Mouse (Mus musculus) heart, postnatal 0 days (tissue): ENCODE measurements at regions not wholly inside any gene's neighbourhood (a gene's known extent, or its start where the extent isn't known, plus 50 kb on each side); places are given as distances from the start of the nearest gene placed in this dataset.
A peak's percentile ranks its signal among the peaks of the same experiment; 100 is the strongest.

Experiments used
- ATAC-seq: fragments of 200-750 bp; cut with Nextera tagmentation; 2 replicates; pipeline ENCODE4 v1.8.0; 2017; ENCODE audit warnings: low read depth, moderate number of reproducible peaks, moderate library complexity; ENCODE audit not compliant: insufficient read depth
- DNase-seq: peaks from one replicate; pipeline ENCODE4 v3.0.0-alpha.2; 2016; ENCODE audit warnings: low spot score
- H3K27ac ChIP-seq: fragments of 300-500 bp; sonication (generic); 2 replicates; pipeline ENCODE4 v1.5.1; 2014; ENCODE audit warnings: low read depth, mild to moderate bottlenecking
- H3K27me3 ChIP-seq: fragments of 300-500 bp; sonication (generic); 2 replicates; pipeline ENCODE4 v1.6.1; 2014; ENCODE audit warnings: low read length, mixed read lengths; ENCODE audit not compliant: control insufficient read depth, insufficient read depth
- H3K36me3 ChIP-seq: fragments of 300-500 bp; sonication (generic); replicated peaks from 2 replicates; pipeline ENCODE4 v1.6.1; 2014; ENCODE audit warnings: low read length, mixed read lengths; ENCODE audit not compliant: control insufficient read depth, insufficient read depth
- H3K4me1 ChIP-seq: fragments of 300-500 bp; sonication (generic); 2 replicates; pipeline ENCODE4 v1.6.1; 2014; ENCODE audit warnings: antibody characterized with exemption; ENCODE audit not compliant: control insufficient read depth, insufficient read depth
- H3K4me2 ChIP-seq: fragments of 300-500 bp; sonication (generic); 2 replicates; pipeline ENCODE4 v1.6.1; 2014; ENCODE audit warnings: low read depth, mild to moderate bottlenecking, low read length, moderate library complexity
- H3K4me3 ChIP-seq: fragments of 300-500 bp; sonication (generic); 2 replicates; pipeline ENCODE4 v1.5.1; 2014; ENCODE audit warnings: low read depth, low read length
- H3K9ac ChIP-seq: fragments of 300-500 bp; sonication (generic); replicated peaks from 2 replicates; pipeline ENCODE4 v1.6.1; 2014; ENCODE audit warnings: low read depth, low read length, mixed read lengths
- H3K9me3 ChIP-seq: fragments of 300-500 bp; sonication (generic); replicated peaks from 2 replicates; pipeline ENCODE4 v1.6.1; 2016; ENCODE audit warnings: low read length; ENCODE audit not compliant: control insufficient read depth
- CTCF ChIP-seq: IDR thresholded peaks from 2 replicates; pipeline ENCODE4 v1.5.1; 2016; ENCODE audit warnings: antibody characterized with exemption, control low read depth, low read depth
- EP300 ChIP-seq: IDR thresholded peaks from 2 replicates; pipeline ENCODE4 v1.6.1; 2016; ENCODE audit warnings: antibody characterized with exemption, low read depth
- WGBS: fragments of 180-500 bp; shearing (Covaris S2); extraction: QIAGEN DNeasy Blood & Tissue Kit; methylation state at CpG from one replicate; pipeline ENCODE4 v1.1.7; 2014; 5-methylcytosine and 5-hydroxymethylcytosine counted together

DNA sequence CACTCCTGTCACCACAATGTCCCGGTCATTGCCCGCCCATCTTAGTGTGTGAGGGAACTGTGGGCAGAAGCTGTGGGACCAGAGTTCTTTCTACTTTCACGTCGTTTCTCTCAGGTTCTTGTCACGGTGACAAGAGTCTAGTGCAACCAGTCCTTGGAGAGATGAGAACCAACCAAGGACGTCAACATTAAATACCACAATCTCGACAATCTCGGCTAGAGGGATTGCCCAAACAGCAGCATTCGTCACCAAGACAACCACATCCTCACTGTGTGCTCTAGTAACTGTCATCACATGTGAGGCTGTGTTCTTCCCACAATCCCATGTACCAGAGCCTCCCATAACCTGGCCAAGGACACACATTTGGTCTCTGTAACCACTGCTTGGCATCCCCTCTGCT lies 129.9 kb downstream of the Psmg1 start:
- H3K36me3 ChIP-seq: no peaks in the 10 kb centered on the region
- H3K4me2 ChIP-seq: no peak overlapping the region
- H3K27me3 ChIP-seq: no peaks in the 10 kb centered on the region
- 70% methylated on average over 9 of the region's 9 CpGs for WGBS
- H3K4me3 ChIP-seq: no peak overlapping the region
- H3K9ac ChIP-seq: no peak overlapping the region
- DNase-seq: no peak
- H3K27ac ChIP-seq: peak overlapping the region; percentile 88
- H3K9me3 ChIP-seq: no peaks in the 10 kb centered on the region
- TF ChIP-seq EP300 (no peak), CTCF (no peak)
- 0 out of 2 replicates have a peak, but pooled peaks cover 18% of the 10 kb centered on the region for H3K4me1 ChIP-seq
- ATAC-seq: no peak

DNA sequence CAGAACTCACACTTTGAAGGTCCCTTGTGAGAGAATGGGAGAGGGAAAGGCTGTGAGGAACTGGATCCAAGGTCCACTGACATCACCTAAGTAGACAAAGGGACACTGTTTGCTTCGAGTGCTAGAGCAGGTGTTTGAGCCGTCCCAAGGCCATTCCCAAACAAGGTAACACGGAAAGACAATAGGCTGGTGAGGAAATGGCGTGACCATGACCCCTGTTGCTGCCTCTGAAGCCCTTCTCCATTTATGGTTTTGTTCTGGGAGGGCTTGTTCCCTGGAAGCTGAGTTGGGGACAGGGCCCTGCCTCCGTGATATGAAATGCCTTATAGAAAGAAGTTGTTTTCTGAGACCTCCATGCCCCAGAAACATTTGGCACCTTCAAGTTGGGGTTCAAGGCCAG lies 130.6 kb downstream of the Psmg1 start:
- WGBS: 69% methylated on average over 5 of the region's 5 CpGs

DNA sequence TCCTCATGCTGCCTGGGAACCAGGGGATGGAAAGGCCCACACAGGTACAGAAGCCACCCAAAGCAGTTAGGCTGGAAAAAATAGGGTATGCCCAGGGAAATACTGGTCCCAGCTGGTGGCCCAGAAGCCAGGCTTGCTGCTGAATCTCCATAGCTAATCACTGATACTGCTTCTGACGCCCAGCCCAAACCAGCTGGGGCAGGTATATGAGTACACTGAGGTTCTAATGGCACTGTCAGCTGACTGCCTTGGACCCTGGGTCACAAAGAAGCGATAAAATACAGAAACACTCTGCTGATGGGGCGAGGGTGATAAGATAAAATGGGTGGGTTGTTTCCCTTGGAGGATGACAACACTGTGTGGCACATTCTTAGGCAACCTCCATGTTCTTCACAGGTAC lies 133.4 kb downstream of the Psmg1 start:
- 0 out of 2 replicates have a peak, but pooled peaks cover 13% of the 10 kb centered on the region for H3K4me1 ChIP-seq
- DNase-seq (no peak), ATAC-seq (no peak)
- WGBS: 89% methylated on average over 3 of the region's 3 CpGs
- no peak for TF ChIP-seq EP300
- no peak for TF ChIP-seq CTCF
- no peak overlapping the region for H3K4me2 ChIP-seq
- no peaks in the 10 kb centered on the region for H3K36me3 ChIP-seq
- no peak overlapping the region for H3K4me3 ChIP-seq
- H3K27ac ChIP-seq: no peak overlapping the region
- H3K9ac ChIP-seq: no peak overlapping the region
- no peaks in the 10 kb centered on the region for H3K27me3 ChIP-seq
- no peaks in the 10 kb centered on the region for H3K9me3 ChIP-seq

More for the DNA sequence above, 130.6 kb downstream of the Psmg1 start:
- Histone ChIP-seq H3K36me3 (no peaks in the 10 kb centered on the region), H3K4me3 (no peak overlapping the region), H3K27ac (peak overlapping the region; percentile 88), H3K9ac (no peak overlapping the region), H3K27me3 (no peaks in the 10 kb centered on the region), H3K4me2 (no peak overlapping the region), H3K4me1 (0 out of 2 replicates have a peak, but pooled peaks cover 18% of the 10 kb centered on the region), H3K9me3 (no peaks in the 10 kb centered on the region)
- DNase-seq (no peak), ATAC-seq (no peak)
- no peak for TF ChIP-seq CTCF
- TF ChIP-seq EP300: no peak

DNA sequence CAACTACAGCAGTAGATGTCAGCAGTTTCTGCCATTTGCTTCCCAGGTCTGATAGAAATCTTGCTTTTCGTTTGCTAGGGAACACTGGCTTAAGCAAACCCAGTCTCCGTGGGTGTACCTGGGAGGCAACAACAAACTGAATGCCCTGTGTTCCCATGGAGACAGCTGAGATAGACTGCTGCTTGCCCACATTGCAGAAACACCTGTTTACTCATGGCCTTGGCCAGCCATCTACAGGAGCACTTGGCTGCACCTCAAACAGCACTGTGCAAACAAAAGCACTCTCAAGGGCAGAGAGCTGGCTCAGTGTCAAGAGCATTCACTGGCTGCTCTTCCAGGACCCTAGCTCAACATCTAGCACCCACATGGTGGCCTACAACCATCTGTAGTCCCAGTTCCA lies 135.5 kb downstream of the Psmg1 start:
- no peak overlapping the region for H3K4me2 ChIP-seq
- H3K9me3 ChIP-seq: no peaks in the 10 kb centered on the region
- no peaks in the 10 kb centered on the region for H3K4me1 ChIP-seq
- TF ChIP-seq CTCF (no peak), EP300 (no peak)
- H3K4me3 ChIP-seq: no peak overlapping the region
- no peak overlapping the region for H3K27ac ChIP-seq
- H3K9ac ChIP-seq: no peak overlapping the region
- DNase-seq (no peak), ATAC-seq (no peak)
- 39% methylated on average over 2 of the region's 2 CpGs for WGBS
- no peaks in the 10 kb centered on the region for H3K36me3 ChIP-seq
- H3K27me3 ChIP-seq: no peaks in the 10 kb centered on the region

DNA sequence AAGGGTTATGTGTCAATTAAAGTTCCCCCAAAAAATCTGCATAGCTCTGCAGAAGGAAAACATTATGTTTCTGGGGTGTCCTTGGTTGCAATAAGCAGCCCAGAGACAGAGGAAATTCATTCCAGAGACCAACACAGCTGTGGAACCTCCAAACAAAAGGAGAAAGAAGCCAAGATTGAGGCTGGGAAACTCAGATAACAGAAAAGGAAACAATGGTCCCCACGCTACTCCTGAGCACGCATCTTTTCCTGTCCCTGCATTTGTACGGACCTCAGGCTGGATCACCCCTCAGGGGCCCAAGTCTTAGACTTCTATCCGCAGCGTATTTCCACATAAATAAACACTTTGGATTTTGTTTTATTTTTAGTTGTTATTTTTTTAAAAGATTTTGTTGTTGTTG lies 138.9 kb downstream of the Psmg1 start:
- peaks cover 16% of the 10 kb centered on the region for H3K4me1 ChIP-seq

DNA sequence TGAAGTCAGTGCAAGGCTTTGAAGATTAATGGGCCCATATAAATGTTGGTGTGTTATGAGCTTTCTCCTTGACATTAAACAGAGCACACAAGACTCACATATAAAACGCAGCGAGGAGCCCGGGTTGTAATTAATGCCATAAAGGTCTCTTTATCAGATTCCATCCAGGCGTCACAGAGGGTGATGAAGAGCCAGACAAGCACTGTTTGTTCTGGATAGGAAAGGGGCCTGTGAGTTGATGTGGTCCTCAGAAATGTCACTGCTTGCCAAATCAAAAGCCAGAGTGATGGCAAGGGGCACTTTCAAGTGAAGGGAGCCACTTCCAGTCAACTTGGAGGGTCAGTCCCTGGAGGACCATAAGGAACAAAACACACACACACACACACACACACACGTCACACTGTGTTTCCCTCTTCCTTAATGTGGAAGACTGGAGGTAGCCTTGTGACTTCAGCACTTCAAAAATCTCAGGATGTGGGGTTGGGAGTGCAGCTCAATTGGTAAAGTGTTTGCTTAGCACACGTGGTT lies 142.1 kb downstream of the Psmg1 start:
- H3K9ac ChIP-seq: no peak overlapping the region
- ATAC-seq: no peak
- H3K36me3 ChIP-seq: no peaks in the 10 kb centered on the region
- no peaks in the 10 kb centered on the region for H3K27me3 ChIP-seq
- peak overlapping the region; percentile 44; the same call in 1 of the 2 replicates for H3K27ac ChIP-seq
- 30% methylated on average over 6 of the region's 6 CpGs for WGBS
- TF ChIP-seq EP300 (no peak), CTCF (no peak)
- peaks cover 16% of the 10 kb centered on the region for H3K4me1 ChIP-seq
- DNase-seq: no peak
- no peak overlapping the region for H3K4me2 ChIP-seq
- no peak overlapping the region for H3K4me3 ChIP-seq
- H3K9me3 ChIP-seq: no peaks in the 10 kb centered on the region

More for the DNA sequence above, 138.9 kb downstream of the Psmg1 start:
- Histone ChIP-seq H3K36me3 (no peaks in the 10 kb centered on the region), H3K27me3 (no peaks in the 10 kb centered on the region), H3K27ac (peak overlapping the region; percentile 52), H3K9ac (no peak overlapping the region), H3K4me3 (no peak overlapping the region), H3K4me2 (no peak overlapping the region), H3K9me3 (no peaks in the 10 kb centered on the region)
- peak; percentile 45; the same call in 1 of the 2 replicates for ATAC-seq
- 54% methylated on average over 5 of the region's 5 CpGs for WGBS
- no peak for DNase-seq
- TF ChIP-seq CTCF (no peak), EP300 (peak; percentile 63; the same call in 1 of the 2 replicates)
